Mouse (Mus musculus) MEL (cell line): ENCODE data around the gene Gpr18. TPM values are rescaled to one million over a fixed set of nuclear protein-coding genes. Genes with fewer than 3 reads are reported as not detected.

Source experiments
- DNase-seq: peaks from one replicate; pipeline ENCODE4 v3.0.0; 2011; ENCODE audit warnings: low read depth, low spot score
- H3K27ac ChIP-seq: 2 replicates; pipeline ENCODE4 v1.5.1; 2012; ENCODE audit warnings: low read depth, mild to moderate bottlenecking, control low read depth, low read length, moderate library complexity; ENCODE audit not compliant: control insufficient read depth
- H3K27me3 ChIP-seq, 2 experiments: fragments of 150-350 bp in 1 of 2; sonication (generic) in 1 of 2; 2 replicates each; pipeline ENCODE4 v1.6.1; 2012; ENCODE audit warnings: low read length in 2 of 2, mild to moderate bottlenecking in 2 of 2, improper control_type of control experiment in 1 of 2, moderate library complexity in 1 of 2; ENCODE audit not compliant: insufficient read depth in 2 of 2, control insufficient read depth in 1 of 2
- H3K36me3 ChIP-seq, 2 experiments: 2 replicates each; pipeline ENCODE4 v1.6.1; 2012 to 2014; ENCODE audit warnings: low read length in 2 of 2, improper control_type of control experiment in 1 of 2, inconsistent platforms in 1 of 2, mild to moderate bottlenecking in 1 of 2; ENCODE audit not compliant: insufficient read depth in 2 of 2, control insufficient read depth in 1 of 2
- H3K4me1 ChIP-seq, 2 experiments: fragments of 150-350 bp in 1 of 2; sonication (generic) in 1 of 2; 2 replicates each; pipeline ENCODE4 v1.6.1; 2012; ENCODE audit warnings: low read length in 2 of 2, improper control_type of control experiment in 1 of 2, mild to moderate bottlenecking in 1 of 2; ENCODE audit not compliant: insufficient read depth in 2 of 2, control insufficient read depth in 1 of 2
- H3K4me3 ChIP-seq, 2 experiments: fragments of 150-350 bp in 1 of 2; sonication (generic) in 1 of 2; 2 replicates each; pipeline ENCODE4 v1.5.1; 2012; ENCODE audit warnings: low read depth in 2 of 2, low read length in 2 of 2, mild to moderate bottlenecking in 2 of 2, moderate library complexity in 2 of 2, control low read depth in 1 of 2, improper control_type of control experiment in 1 of 2; ENCODE audit not compliant: control insufficient read depth in 1 of 2, insufficient read depth in 1 of 2
- H3K79me2 ChIP-seq: 2 replicates; pipeline ENCODE4 v1.6.1; 2012; ENCODE audit warnings: mild to moderate bottlenecking, low read length, moderate library complexity; ENCODE audit not compliant: control insufficient read depth, poor library complexity, insufficient read depth
- H3K9ac ChIP-seq: 2 replicates; pipeline ENCODE4 v1.6.1; 2012; ENCODE audit warnings: low read depth, mild to moderate bottlenecking, control low read depth, low read length, moderate library complexity; ENCODE audit not compliant: control insufficient read depth, poor library complexity, severe bottlenecking
- H3K9me3 ChIP-seq: fragments of 150-350 bp; sonication (generic); replicated peaks from 2 replicates; pipeline ENCODE4 v1.6.1; 2012; ENCODE audit warnings: mild to moderate bottlenecking, low read length, improper control_type of control experiment, moderate library complexity; ENCODE audit not compliant: insufficient read depth
- BHLHE40 ChIP-seq: IDR thresholded peaks from 2 replicates; pipeline ENCODE4 v1.6.1; 2012; ENCODE audit warnings: low read depth, mild to moderate bottlenecking, inconsistent platforms, low read length, improper control_type of control experiment, borderline replicate concordance
- ETS1 ChIP-seq: IDR thresholded peaks from 2 replicates; pipeline ENCODE4 v1.6.1; 2012; ENCODE audit warnings: low read depth, mild to moderate bottlenecking, inconsistent platforms, low read length, improper control_type of control experiment, moderate library complexity
- KAT2A ChIP-seq: conservative IDR thresholded peaks from 2 replicates; pipeline ENCODE4 v1.6.1; 2012; ENCODE audit warnings: low read depth, low read length, improper control_type of control experiment, inconsistent platforms
- MAFK ChIP-seq: IDR thresholded peaks from 2 replicates; pipeline ENCODE4 v1.6.1; 2011; ENCODE audit warnings: low read depth, mild to moderate bottlenecking, low read length, improper control_type of control experiment, borderline replicate concordance
- MAZ ChIP-seq: IDR thresholded peaks from 2 replicates; pipeline ENCODE4 v1.6.1; 2012; ENCODE audit warnings: low read depth, mild to moderate bottlenecking, inconsistent platforms, low read length, improper control_type of control experiment
- MEF2A ChIP-seq: IDR thresholded peaks from 2 replicates; pipeline ENCODE4 v1.6.1; 2014; ENCODE audit warnings: low read depth, mild to moderate bottlenecking, inconsistent platforms, low read length, improper control_type of control experiment; ENCODE audit not compliant: poor library complexity, insufficient replicate concordance, severe bottlenecking; ENCODE audit errors: extremely low read depth
- MYC ChIP-seq: IDR thresholded peaks from 2 replicates; pipeline ENCODE4 v1.6.1; 2011; ENCODE audit warnings: low read depth, mild to moderate bottlenecking, low read length, improper control_type of control experiment, moderate library complexity
- POLR2AphosphoS2 ChIP-seq: IDR thresholded peaks from 2 replicates; pipeline ENCODE4 v1.6.1; 2011; ENCODE audit warnings: low read length, improper control_type of control experiment
- RAD21 ChIP-seq: IDR thresholded peaks from 2 replicates; pipeline ENCODE4 v1.6.1; 2011; ENCODE audit warnings: mild to moderate bottlenecking, low read depth, low read length, improper control_type of control experiment
- TBP ChIP-seq: IDR thresholded peaks from 2 replicates; pipeline ENCODE4 v1.8.0; 2011; ENCODE audit warnings: low read depth, low read length, improper control_type of control experiment
- USF1 ChIP-seq: IDR thresholded peaks from 2 replicates; pipeline ENCODE4 v1.6.1; 2014; ENCODE audit warnings: low read depth, mild to moderate bottlenecking, inconsistent platforms, low read length, improper control_type of control experiment, moderate library complexity
- USF2 ChIP-seq, 2 experiments: IDR thresholded peaks; 2 replicates each; pipeline ENCODE4 v1.6.1; 2011 to 2012; ENCODE audit warnings: improper control_type of control experiment in 2 of 2, low read length in 2 of 2, borderline replicate concordance in 1 of 2, inconsistent platforms in 1 of 2, low read depth in 1 of 2, mild to moderate bottlenecking in 1 of 2; ENCODE audit not compliant: insufficient read depth in 1 of 2
- ZC3H11A ChIP-seq: IDR thresholded peaks from 2 replicates; pipeline ENCODE4 v1.6.1; 2012; ENCODE audit warnings: low read depth, mild to moderate bottlenecking, inconsistent platforms, low read length, improper control_type of control experiment
- ZNF384 ChIP-seq: IDR thresholded peaks from 2 replicates; pipeline ENCODE4 v1.6.1; 2012; ENCODE audit warnings: low read depth, mild to moderate bottlenecking, inconsistent platforms, low read length, improper control_type of control experiment
- polyA plus RNA-seq, 2 experiments: library from polyadenylated mRNA; stranded (reverse) in 1 of 2; unstranded in 1 of 2; fragments of >175 nt in 1 of 2; fragments of >200 nt in 1 of 2; gene quantifications; 2 replicates each; pipeline versions ENCODE4 v1.2.1 to v1.2.4; 2012; ENCODE audit warnings: low replicate concordance in 2 of 2, low read depth in 1 of 2; ENCODE audit not compliant: insufficient read length in 2 of 2, insufficient read depth in 1 of 2, missing spikeins in 1 of 2
- total RNA-seq: library from RNA; depleted of rRNA; stranded (reverse); fragments of 300-350 nt; gene quantifications from 2 replicates; pipeline ENCODE4 v1.2.3, GENCODE M21; 2012

Gpr18 gene
- total and polyA plus RNA-seq, 3 experiments: 0.06 to 0.15 TPM; not detected in 1

DNA sequence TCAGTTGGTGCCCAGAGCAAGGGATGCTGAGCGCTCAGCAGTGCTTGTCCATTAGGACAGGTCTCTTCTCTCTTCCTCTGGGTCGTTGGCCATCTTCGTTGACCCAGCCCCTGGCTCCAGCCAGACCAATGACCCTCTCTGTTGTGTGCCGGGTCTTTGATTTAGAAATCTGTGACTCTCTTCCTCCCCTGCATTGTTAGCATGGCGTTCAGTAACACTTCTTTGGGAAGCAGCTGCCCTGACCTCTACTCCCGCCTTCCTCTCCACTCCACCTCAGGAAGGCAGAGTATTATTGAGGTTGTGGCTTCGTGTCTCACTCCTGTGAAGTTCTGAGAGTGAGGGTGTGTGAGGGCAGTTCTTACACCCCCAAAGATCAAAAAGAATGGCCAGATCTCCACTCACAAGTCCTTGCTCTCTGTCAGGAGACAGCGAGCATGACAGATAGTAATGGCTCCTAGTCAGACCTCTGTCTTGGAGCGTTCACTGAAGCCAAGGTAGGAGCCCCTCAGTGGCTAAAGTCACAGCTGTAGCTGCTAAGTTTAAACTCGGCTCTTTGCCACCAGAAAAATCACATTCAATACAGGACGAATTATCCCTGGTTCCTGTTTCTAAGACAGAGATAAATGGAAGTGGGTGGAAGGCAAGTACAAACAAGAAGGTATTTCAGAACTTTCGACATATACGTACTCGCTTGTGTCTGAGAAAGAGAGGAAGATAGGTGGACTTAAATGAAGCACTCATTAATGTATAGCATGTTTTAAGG lies 46.7 kb upstream of the Gpr18 start:
- H3K4me1 ChIP-seq: peaks cover 5 to 30% of the 10 kb centered on the region in 2 experiments
- H3K9ac ChIP-seq: no peak overlapping the region
- no peaks in the 10 kb centered on the region for H3K79me2 ChIP-seq
- H3K9me3 ChIP-seq: no peaks in the 10 kb centered on the region
- TF ChIP-seq MAFK: no peak
- no peak for TF ChIP-seq BHLHE40
- no peak for TF ChIP-seq USF2 (IDR thresholded peaks at IDR 0.05; ENCODE audit: borderline replicate concordance in 1 of 2, insufficient read depth in 1 of 2, low read depth in 1 of 2, low read length in 2 of 2)
- TF ChIP-seq ZNF384: no peak
- TF ChIP-seq ETS1: no peak
- TF ChIP-seq RAD21: no peak
- no peak for TF ChIP-seq USF1
- no peak for TF ChIP-seq MAZ
- TF ChIP-seq MEF2A: no peak
- TF ChIP-seq, all 39 proteins: peak for 0
- DNase-seq: no peak
- no peak overlapping the region for H3K27ac ChIP-seq
- peaks cover 0 to 20% of the 10 kb centered on the region in 2 experiments; a peak in 2 of 4 replicates for H3K36me3 ChIP-seq
- H3K4me3 ChIP-seq: no peak overlapping the region
- H3K27me3 ChIP-seq: no peaks in the 10 kb centered on the region

DNA sequence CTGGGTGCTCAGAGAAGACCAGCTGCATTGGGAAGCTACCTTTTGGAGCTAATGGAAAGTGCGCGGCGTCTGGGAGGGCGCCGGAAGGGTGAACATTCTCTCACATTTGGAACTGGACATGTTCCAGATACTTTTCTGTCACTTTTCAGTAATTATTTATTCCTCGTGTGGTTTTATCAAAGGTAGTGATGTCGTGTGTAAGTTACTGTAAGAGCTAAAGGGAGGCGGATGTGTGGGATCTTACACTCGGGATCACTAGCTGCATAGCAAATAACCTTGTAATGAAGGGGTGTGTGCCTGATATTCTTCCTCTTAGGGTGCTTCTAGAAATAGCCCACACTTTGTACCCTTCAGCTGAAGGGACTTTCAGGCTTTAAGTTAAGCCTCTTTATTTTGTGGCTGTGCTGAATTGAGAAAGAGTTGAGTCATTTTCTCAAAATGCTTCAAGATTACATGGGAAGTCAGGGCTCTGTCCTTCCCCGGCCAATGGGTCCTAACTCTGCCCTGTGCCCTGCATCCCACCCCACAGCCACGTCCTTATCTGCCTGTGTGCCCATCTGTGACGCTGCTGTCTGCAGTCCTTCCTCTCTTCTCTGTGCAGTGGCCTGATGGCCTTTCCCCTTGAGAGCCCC lies 46.0 kb upstream of the Gpr18 start:
- TF ChIP-seq ZC3H11A (no peak), KAT2A (no peak), TBP (no peak), MAFK (no peak), MYC (no peak), POLR2AphosphoS2 (no peak)
- Histone ChIP-seq H3K27me3 (no peaks in the 10 kb centered on the region), H3K9me3 (no peaks in the 10 kb centered on the region), H3K4me1 (peaks cover 5 to 30% of the 10 kb centered on the region in 2 experiments), H3K4me3 (no peak overlapping the region), H3K27ac (no peak overlapping the region), H3K9ac (no peak overlapping the region), H3K36me3 (peaks cover 0 to 20% of the 10 kb centered on the region in 2 experiments; a peak in 2 of 4 replicates), H3K79me2 (no peaks in the 10 kb centered on the region)
- no peak for DNase-seq
